Mouse (Mus musculus): ENCODE data around the gene Slc7a6os. TPM values are rescaled to one million over a fixed set of nuclear protein-coding genes. Genes with fewer than 3 reads are reported as not detected.

Slc7a6os gene
- polyA plus RNA-seq, 1 experiment from 2014 or later = 40.8 TPM

DNA sequence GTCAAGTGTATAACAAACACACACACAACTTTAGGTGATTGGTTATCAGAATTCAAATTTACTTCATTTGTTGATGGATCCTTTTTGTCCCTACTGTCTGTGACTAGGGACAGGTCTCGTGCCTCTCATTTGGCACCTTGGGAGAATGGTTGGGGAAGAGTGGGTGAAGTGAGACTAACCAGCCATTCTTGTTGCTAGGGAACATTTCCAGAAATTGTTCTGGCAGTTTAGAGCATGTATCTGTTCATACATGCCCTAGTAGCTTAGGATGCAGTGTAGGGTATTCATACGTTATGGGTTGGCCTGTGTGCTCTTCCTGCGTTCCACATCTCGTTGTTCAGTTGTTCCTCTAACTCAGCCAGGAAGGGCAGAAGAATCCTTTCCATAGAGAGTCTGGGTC, 21.6 kb downstream of the Slc7a6os start:
- Histone ChIP-seq H3K36me3 (ENCODE audit: control insufficient read depth, insufficient read depth, low read length) (peaks cover 38% of the 10 kb centered on the region), H3K9ac (ENCODE audit: low read depth, low read length) (no peak overlapping the region), H3K4me2 (replicated peaks; ENCODE audit: low read depth, low read length) (no peak overlapping the region), H3K27ac (ENCODE audit: low read depth, low read length) (no peak overlapping the region), H3K27me3 (ENCODE audit: control insufficient read depth, insufficient read depth, low read length) (no peaks in the 10 kb centered on the region), H3K4me1 (ENCODE audit: control insufficient read depth, insufficient read depth, low read length) (peaks cover 10% of the 10 kb centered on the region; the same call in 1 of the 2 replicates), H3K4me3 (ENCODE audit: low read length) (no peak overlapping the region), H3K9me3 (ENCODE audit: control insufficient read depth, low read length) (no peaks in the 10 kb centered on the region)
- 95% methylated on average over 4 of the region's 4 CpGs for WGBS
- no peak for ATAC-seq (ENCODE audit: low FRiP score, low TSS enrichment)

GRCm38 (mm10) chr8:106186394-106186793, 24.3 kb downstream of the Slc7a6os start:
- Histone ChIP-seq H3K9ac (ENCODE audit: low read depth, low read length) (no peak overlapping the region), H3K36me3 (ENCODE audit: control insufficient read depth, insufficient read depth, low read length) (peaks cover 23% of the 10 kb centered on the region), H3K4me1 (ENCODE audit: control insufficient read depth, insufficient read depth, low read length) (peaks cover 10% of the 10 kb centered on the region; the same call in 1 of the 2 replicates), H3K9me3 (ENCODE audit: control insufficient read depth, low read length) (no peaks in the 10 kb centered on the region), H3K4me3 (ENCODE audit: low read length) (no peak overlapping the region), H3K27ac (ENCODE audit: low read depth, low read length) (no peak overlapping the region), H3K27me3 (ENCODE audit: control insufficient read depth, insufficient read depth, low read length) (no peaks in the 10 kb centered on the region), H3K4me2 (replicated peaks; ENCODE audit: low read depth, low read length) (no peak overlapping the region)
- no peak for ATAC-seq (ENCODE audit: low FRiP score, low TSS enrichment)
- WGBS = 98% methylated on average over 3 of the region's 3 CpGs

DNA sequence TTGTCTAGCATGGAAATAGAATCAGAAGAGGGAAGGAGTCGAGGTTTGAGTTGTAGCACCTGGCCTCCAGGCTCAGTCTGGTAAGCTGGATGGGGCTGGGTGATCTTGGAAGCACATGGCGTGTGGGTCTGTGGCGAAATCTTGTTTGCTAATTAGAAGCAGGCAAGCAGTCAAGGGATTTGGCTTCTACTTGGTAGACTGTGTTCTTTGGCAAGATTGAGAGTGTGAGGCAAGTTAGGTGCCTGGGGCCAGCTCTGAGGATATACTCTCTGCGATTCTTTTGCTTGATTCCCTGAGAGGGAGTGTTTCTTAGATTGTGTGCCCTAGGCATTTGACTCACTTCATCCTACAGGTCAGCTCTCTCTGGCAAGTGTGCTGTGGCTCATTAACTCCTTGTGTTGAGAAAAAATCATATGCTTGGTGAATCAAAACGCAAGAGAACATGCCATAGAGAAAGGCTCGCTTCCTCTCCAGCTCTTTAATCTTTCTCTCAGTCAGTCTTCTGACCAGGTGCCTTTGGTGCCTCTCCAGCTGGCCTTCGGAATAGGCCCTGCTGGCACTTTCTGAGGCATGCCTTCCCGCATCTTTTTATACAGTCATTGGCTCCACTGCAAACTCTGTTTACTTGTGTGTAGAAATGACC, 25.0 kb downstream of the Slc7a6os start:
- no peak overlapping the region for H3K4me2 ChIP-seq (replicated peaks; ENCODE audit: low read depth, low read length)
- peaks cover 10% of the 10 kb centered on the region; the same call in 1 of the 2 replicates for H3K4me1 ChIP-seq (ENCODE audit: control insufficient read depth, insufficient read depth, low read length)
- H3K27ac ChIP-seq (ENCODE audit: low read depth, low read length) = no peak overlapping the region
- H3K9me3 ChIP-seq (ENCODE audit: control insufficient read depth, low read length) = no peaks in the 10 kb centered on the region
- no peak overlapping the region for H3K9ac ChIP-seq (ENCODE audit: low read depth, low read length)
- ATAC-seq (ENCODE audit: low FRiP score, low TSS enrichment) = no peak
- H3K4me3 ChIP-seq (ENCODE audit: low read length) = no peak overlapping the region
- H3K27me3 ChIP-seq (ENCODE audit: control insufficient read depth, insufficient read depth, low read length) = no peaks in the 10 kb centered on the region
- peaks cover 20% of the 10 kb centered on the region for H3K36me3 ChIP-seq (ENCODE audit: control insufficient read depth, insufficient read depth, low read length)
- WGBS = 61% methylated on average over 8 of the region's 8 CpGs

- 80% methylated on average over 2 of the region's 2 CpGs for WGBS
- Histone ChIP-seq H3K9ac (ENCODE audit: low read depth, low read length) (no peak overlapping the region), H3K9me3 (ENCODE audit: control insufficient read depth, low read length) (no peaks in the 10 kb centered on the region), H3K27me3 (ENCODE audit: control insufficient read depth, insufficient read depth, low read length) (no peaks in the 10 kb centered on the region), H3K36me3 (ENCODE audit: control insufficient read depth, insufficient read depth, low read length) (peaks cover 14% of the 10 kb centered on the region), H3K4me2 (replicated peaks; ENCODE audit: low read depth, low read length) (no peak overlapping the region), H3K4me3 (ENCODE audit: low read length) (no peak overlapping the region), H3K4me1 (ENCODE audit: control insufficient read depth, insufficient read depth, low read length) (0 out of 2 replicates have a peak, but pooled peaks cover 5% of the 10 kb centered on the region), H3K27ac (ENCODE audit: low read depth, low read length) (no peak overlapping the region)
- no peak for ATAC-seq (ENCODE audit: low FRiP score, low TSS enrichment)
These were observed 32.3 kb downstream of the Slc7a6os start for GRCm38 (mm10) chr8:106178428-106178827.

DNA sequence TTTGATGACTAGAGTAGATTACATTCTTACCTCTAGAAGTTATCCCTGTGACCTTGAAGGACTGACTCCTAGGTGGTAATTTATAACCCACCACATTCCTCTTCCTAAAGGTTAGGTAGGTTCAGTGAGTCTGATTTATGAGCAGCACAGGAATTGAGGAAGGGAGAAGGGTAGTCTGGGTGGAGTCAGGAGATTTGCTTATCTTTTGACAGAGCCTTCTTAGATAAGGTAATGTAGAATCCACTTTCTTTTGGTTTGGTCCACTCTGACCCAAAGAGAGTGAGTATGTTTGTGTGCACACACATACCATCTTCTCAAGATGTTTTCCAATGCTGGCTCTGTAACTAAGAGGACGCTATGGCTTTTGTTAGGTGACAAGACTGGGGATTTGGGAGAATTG, 33.1 kb downstream of the Slc7a6os start:
- 0 out of 2 replicates have a peak, but pooled peaks cover 5% of the 10 kb centered on the region for H3K4me1 ChIP-seq (ENCODE audit: control insufficient read depth, insufficient read depth, low read length)
- no peaks in the 10 kb centered on the region for H3K27me3 ChIP-seq (ENCODE audit: control insufficient read depth, insufficient read depth, low read length)
- no peak overlapping the region for H3K27ac ChIP-seq (ENCODE audit: low read depth, low read length)
- ATAC-seq (ENCODE audit: low FRiP score, low TSS enrichment) = no peak
- no peak overlapping the region for H3K9ac ChIP-seq (ENCODE audit: low read depth, low read length)
- no peak overlapping the region for H3K4me3 ChIP-seq (ENCODE audit: low read length)
- WGBS = 76% methylated on average over 1 of the region's 1 CpGs
- H3K9me3 ChIP-seq (ENCODE audit: control insufficient read depth, low read length) = no peaks in the 10 kb centered on the region
- H3K4me2 ChIP-seq (replicated peaks; ENCODE audit: low read depth, low read length) = no peak overlapping the region
- peaks cover 12% of the 10 kb centered on the region for H3K36me3 ChIP-seq (ENCODE audit: control insufficient read depth, insufficient read depth, low read length)

- no peaks in the 10 kb centered on the region for H3K9me3 ChIP-seq (ENCODE audit: control insufficient read depth, low read length)
- H3K27me3 ChIP-seq (ENCODE audit: control insufficient read depth, insufficient read depth, low read length) = no peaks in the 10 kb centered on the region
- H3K27ac ChIP-seq (ENCODE audit: low read depth, low read length) = no peak overlapping the region
- no peak for ATAC-seq (ENCODE audit: low FRiP score, low TSS enrichment)
- H3K4me3 ChIP-seq (ENCODE audit: low read length) = no peak overlapping the region
- H3K36me3 ChIP-seq (ENCODE audit: control insufficient read depth, insufficient read depth, low read length) = peaks cover 7% of the 10 kb centered on the region
- H3K4me1 ChIP-seq (ENCODE audit: control insufficient read depth, insufficient read depth, low read length) = 0 out of 2 replicates have a peak, but pooled peaks cover 5% of the 10 kb centered on the region
- 33% methylated on average over 1 of the region's 1 CpGs for WGBS
- no peak overlapping the region for H3K4me2 ChIP-seq (replicated peaks; ENCODE audit: low read depth, low read length)
- H3K9ac ChIP-seq (ENCODE audit: low read depth, low read length) = no peak overlapping the region
These were observed 33.8 kb downstream of the Slc7a6os start for GRCm38 (mm10) chr8:106176891-106177290.

DNA sequence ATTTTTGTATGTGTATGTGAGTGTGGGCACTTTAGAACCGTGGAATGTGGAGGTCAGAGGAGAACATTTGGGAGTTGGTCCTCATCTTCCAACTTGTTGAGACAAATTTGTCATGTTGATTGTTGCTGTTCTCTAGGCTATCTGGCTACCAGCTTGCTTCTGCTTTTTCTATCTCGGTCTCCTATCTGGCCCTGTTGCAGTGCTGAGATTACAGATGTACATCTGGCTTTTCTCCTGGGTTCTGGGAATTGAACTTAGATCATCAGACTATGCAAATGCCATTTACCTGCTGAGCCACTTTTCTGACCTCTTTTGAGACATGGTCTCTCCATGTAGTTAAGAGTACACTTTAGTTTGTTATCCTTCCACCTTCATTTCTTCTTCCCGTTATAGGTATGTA, 37.2 kb downstream of the Slc7a6os start:
- Histone ChIP-seq H3K4me3 (ENCODE audit: low read length) (no peak overlapping the region), H3K27me3 (ENCODE audit: control insufficient read depth, insufficient read depth, low read length) (no peaks in the 10 kb centered on the region)
- WGBS = 91% methylated on average over 3 of the region's 3 CpGs

DNA sequence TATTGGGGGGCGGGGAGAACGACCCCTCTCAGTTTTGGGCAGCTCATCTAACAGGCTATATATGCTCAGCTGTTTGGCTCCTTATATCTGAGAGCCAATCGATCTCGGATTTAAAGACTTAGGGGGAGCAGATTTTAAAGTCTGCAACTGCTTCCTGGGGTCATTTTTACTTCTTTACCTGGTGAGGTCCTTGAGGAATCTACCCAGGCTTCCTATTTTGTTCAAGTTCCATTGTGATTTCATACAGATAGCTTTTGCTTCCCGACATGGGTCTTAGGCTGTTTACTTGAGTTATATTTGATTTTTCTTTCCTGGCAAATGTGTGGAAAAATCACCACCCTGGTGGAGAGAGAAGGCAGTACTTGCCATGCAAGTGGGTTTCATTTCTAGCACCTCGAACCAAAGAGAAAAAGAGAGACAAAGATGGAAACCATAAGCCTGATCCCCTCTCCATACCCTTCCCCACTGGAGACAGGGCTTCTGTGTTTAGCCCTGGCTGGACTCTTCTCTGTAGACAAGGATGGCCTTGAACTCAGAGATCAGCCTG, 40.7 kb downstream of the Slc7a6os start:
- no peak for ATAC-seq (ENCODE audit: low FRiP score, low TSS enrichment)
- Histone ChIP-seq H3K36me3 (ENCODE audit: control insufficient read depth, insufficient read depth, low read length) (no peaks in the 10 kb centered on the region), H3K27me3 (ENCODE audit: control insufficient read depth, insufficient read depth, low read length) (no peaks in the 10 kb centered on the region), H3K9me3 (ENCODE audit: control insufficient read depth, low read length) (no peaks in the 10 kb centered on the region), H3K4me1 (ENCODE audit: control insufficient read depth, insufficient read depth, low read length) (peaks cover 14% of the 10 kb centered on the region; the same call in 1 of the 2 replicates), H3K27ac (ENCODE audit: low read depth, low read length) (no peak overlapping the region), H3K4me2 (replicated peaks; ENCODE audit: low read depth, low read length) (peak overlapping the region; percentile 92), H3K9ac (ENCODE audit: low read depth, low read length) (peak overlapping the region; percentile 81), H3K4me3 (ENCODE audit: low read length) (peak overlapping the region; percentile 80)
- 26% methylated on average over 6 of the region's 6 CpGs for WGBS

More for the DNA sequence above, 37.2 kb downstream of the Slc7a6os start:
- H3K27ac ChIP-seq (ENCODE audit: low read depth, low read length) = no peak overlapping the region
- H3K9me3 ChIP-seq (ENCODE audit: control insufficient read depth, low read length) = no peaks in the 10 kb centered on the region
- no peak overlapping the region for H3K4me2 ChIP-seq (replicated peaks; ENCODE audit: low read depth, low read length)
- no peak for ATAC-seq (ENCODE audit: low FRiP score, low TSS enrichment)
- H3K36me3 ChIP-seq (ENCODE audit: control insufficient read depth, insufficient read depth, low read length) = no peaks in the 10 kb centered on the region
- no peak overlapping the region for H3K9ac ChIP-seq (ENCODE audit: low read depth, low read length)
- 0 out of 2 replicates have a peak, but pooled peaks cover 13% of the 10 kb centered on the region for H3K4me1 ChIP-seq (ENCODE audit: control insufficient read depth, insufficient read depth, low read length)
